Mouse (Mus musculus): ENCODE data around the gene Kdm4d.
"Not testable (repeated sequence)": the region's sequence is repeated elsewhere in the genome, so short reads cannot be mapped to it uniquely, and the experiment has no call there.

Kdm4d gene

GRCm38 (mm10) chr9:14456320-14456719 is 44.0 kb downstream of the Kdm4d start:
- DNase-seq (ENCODE audit: low read depth in 2 of 2, low spot score in 2 of 2) = no peak

GRCm38 (mm10) chr9:14451120-14451519 is 49.2 kb downstream of the Kdm4d start:
- DNase-seq (ENCODE audit: low read depth in 2 of 2, low spot score in 2 of 2) = not testable (repeated sequence)

DNA sequence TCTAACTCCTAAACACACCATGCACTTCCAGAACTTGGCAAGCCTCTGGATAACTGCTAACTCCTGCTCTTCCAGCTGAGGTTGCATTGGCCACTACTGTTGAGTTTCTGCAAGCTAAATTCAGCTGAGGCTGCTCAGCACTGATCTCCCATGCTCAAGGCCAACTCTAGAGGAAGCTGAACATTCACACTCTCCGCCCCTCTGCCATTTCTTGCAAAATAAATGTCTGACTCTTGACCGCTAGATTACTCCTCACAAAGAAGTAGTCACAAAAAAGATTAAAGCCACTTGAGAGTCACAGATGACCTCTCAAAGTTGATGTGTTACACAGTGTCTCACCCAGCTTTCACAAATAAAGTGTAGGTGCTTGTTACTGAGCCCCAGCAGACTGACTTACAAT is 53.2 kb downstream of the Kdm4d start:
- not testable (repeated sequence) for DNase-seq (ENCODE audit: low read depth in 2 of 2, low spot score in 2 of 2)

- DNase-seq (ENCODE audit: low read depth in 2 of 2, low spot score in 2 of 2) = no peak
Measured at GRCm38 (mm10) chr9:14440347-14440746, 59.9 kb downstream of the Kdm4d start.

- no peak for DNase-seq (ENCODE audit: low read depth in 2 of 2, low spot score in 2 of 2)
Measured at GRCm38 (mm10) chr9:14433252-14433939, 66.9 kb downstream of the Kdm4d start.
